Mouse (Mus musculus) cerebellum, adult 2 months (tissue): ENCODE data around the gene Zfyve27.

ENCODE experiments used
- CTCF ChIP-seq: fragments of 200-500 bp; IDR thresholded peaks from 2 replicates; pipeline ENCODE4 v1.5.1; 2011; ENCODE audit warnings: low read depth, mild to moderate bottlenecking, control low read depth, low read length, moderate library complexity, borderline replicate concordance; ENCODE audit not compliant: insufficient read depth
- POLR2A ChIP-seq: fragments of 200-500 bp; IDR thresholded peaks from 2 replicates; pipeline ENCODE4 v1.6.1; 2011; ENCODE audit warnings: low read length, control low read depth, borderline replicate concordance; ENCODE audit not compliant: insufficient read depth

DNA sequence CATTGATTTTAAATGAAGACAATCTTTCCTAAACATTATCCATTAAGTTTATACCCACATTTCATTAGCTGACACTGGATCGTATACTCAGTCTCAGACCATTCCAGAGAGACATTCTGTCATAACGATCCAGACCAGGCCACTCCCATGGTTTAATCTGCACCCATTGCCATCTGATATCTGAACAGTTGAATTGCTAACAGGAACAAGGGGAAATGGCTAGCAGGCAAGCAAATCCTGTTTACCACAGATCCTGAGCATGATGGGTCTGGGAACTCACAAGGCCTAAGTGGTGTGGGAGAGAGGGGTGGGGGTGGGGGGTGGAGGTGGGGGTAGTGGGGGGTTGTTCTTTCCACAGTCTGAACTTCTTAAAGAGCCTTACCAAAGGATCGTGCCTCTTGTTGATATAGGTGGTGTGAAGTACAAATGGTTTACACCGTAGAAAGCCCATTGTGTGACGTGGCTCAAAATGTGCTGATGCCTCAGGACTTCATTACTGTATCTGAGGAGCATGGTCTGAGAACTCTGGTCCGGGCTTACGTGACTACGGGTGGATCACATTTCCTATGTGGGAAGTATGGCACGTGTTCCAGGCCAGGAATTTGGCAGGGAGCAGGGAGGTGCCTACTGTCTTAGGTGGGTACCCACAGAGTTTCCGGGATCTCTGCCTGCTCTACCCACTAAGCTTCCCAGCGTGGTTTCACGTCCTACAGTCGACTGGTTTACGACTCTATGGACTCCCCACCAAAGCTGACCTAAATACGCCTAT, 25.1 kb upstream of the Zfyve27 start:
- TF ChIP-seq CTCF (no peak), POLR2A (no peak)
